Mouse (Mus musculus) heart, postnatal 0 days (tissue): ENCODE results near the gene Fem1b.

Experiments
- CTCF ChIP-seq: IDR thresholded peaks from 2 replicates; pipeline ENCODE4 v1.5.1; 2016; ENCODE audit warnings: antibody characterized with exemption, control low read depth, low read depth
- EP300 ChIP-seq: IDR thresholded peaks from 2 replicates; pipeline ENCODE4 v1.6.1; 2016; ENCODE audit warnings: antibody characterized with exemption, low read depth

DNA sequence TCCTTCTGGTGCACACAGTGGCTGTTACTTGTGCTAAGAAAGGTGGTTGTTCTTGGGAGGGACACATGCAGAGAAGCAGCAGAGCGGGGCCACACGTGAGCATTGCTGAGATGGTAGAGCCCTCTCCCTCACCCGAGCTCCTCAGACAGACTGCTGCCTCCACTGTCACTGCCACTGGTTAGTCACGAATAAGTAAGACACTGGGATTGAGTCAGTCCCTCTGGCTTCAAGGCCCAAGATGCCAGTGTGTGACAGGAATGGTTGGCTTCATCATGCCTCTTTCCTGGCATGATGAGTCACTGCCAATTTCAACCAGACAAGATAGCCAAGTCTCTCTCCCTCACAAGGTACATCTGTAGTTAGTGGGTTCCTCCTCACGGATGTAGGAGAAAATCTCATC lies 25.0 kb downstream of the Fem1b start:
- no peak for TF ChIP-seq CTCF
- TF ChIP-seq EP300: no peak
